Mouse (Mus musculus) lung, embryonic 14.5 days (tissue): ENCODE results near the gene Ugt3a1. TPM values are rescaled to one million over a fixed set of nuclear protein-coding genes. Genes with fewer than 3 reads are reported as not detected.
A peak's percentile ranks its signal among the peaks of the same experiment; 100 is the strongest.

Experiments
- ATAC-seq: fragments of 200-750 bp; cut with Nextera tagmentation; 2 replicates; pipeline ENCODE4 v1.8.0; 2017; ENCODE audit warnings: mild to moderate bottlenecking, moderate TSS enrichment, moderate library complexity; ENCODE audit not compliant: insufficient read depth
- DNase-seq: peaks from one replicate; pipeline ENCODE4 v3.0.0-alpha.2; 2015
- H3K27ac ChIP-seq: fragments of 300-500 bp; sonication (generic); 2 replicates; pipeline ENCODE4 v1.5.1; 2014; ENCODE audit warnings: low read depth, mild to moderate bottlenecking, moderate library complexity
- H3K27me3 ChIP-seq: fragments of 300-500 bp; sonication (generic); 2 replicates; pipeline ENCODE4 v1.6.1; 2014; ENCODE audit warnings: low read length, control low read depth; ENCODE audit not compliant: insufficient read depth
- H3K36me3 ChIP-seq: fragments of 300-500 bp; sonication (generic); 2 replicates; pipeline ENCODE4 v1.6.1; 2014; ENCODE audit warnings: control low read depth; ENCODE audit not compliant: insufficient read depth
- H3K4me1 ChIP-seq: fragments of 300-500 bp; sonication (generic); 2 replicates; pipeline ENCODE4 v1.6.1; 2014; ENCODE audit warnings: antibody characterized with exemption, control low read depth; ENCODE audit not compliant: insufficient read depth
- H3K4me2 ChIP-seq: fragments of 300-500 bp; sonication (generic); 2 replicates; pipeline ENCODE4 v1.6.1; 2014; ENCODE audit warnings: mild to moderate bottlenecking
- H3K4me3 ChIP-seq: fragments of 300-500 bp; sonication (generic); 2 replicates; pipeline ENCODE4 v1.5.1; 2014; ENCODE audit warnings: low read depth, low read length
- H3K9ac ChIP-seq: fragments of 300-500 bp; sonication (generic); 2 replicates; pipeline ENCODE4 v1.6.1; 2014
- H3K9me3 ChIP-seq: fragments of 300-500 bp; sonication (generic); 2 replicates; pipeline ENCODE4 v1.6.1; 2016; ENCODE audit warnings: low read depth, low read length, control low read depth
- CTCF ChIP-seq: IDR thresholded peaks from 2 replicates; pipeline ENCODE4 v1.5.1; 2016; ENCODE audit warnings: antibody characterized with exemption, low read depth
- WGBS: fragments of 180-500 bp; shearing (Covaris S2); extraction: QIAGEN DNeasy Blood & Tissue Kit; methylation state at CpG from one replicate; pipeline ENCODE4 v1.1.7; 2014; 5-methylcytosine and 5-hydroxymethylcytosine counted together
- polyA plus RNA-seq: library from polyadenylated mRNA; unstranded; fragments of >200 nt; fragmentation: Nextera tagmentation; extraction: Ambion mirVana; gene quantifications from 2 replicates; pipeline ENCODE4 v1.2.1, GENCODE M21; 2014

Ugt3a1 gene
- polyA plus RNA-seq, 1 experiment from 2014 or later: not detected

DNA sequence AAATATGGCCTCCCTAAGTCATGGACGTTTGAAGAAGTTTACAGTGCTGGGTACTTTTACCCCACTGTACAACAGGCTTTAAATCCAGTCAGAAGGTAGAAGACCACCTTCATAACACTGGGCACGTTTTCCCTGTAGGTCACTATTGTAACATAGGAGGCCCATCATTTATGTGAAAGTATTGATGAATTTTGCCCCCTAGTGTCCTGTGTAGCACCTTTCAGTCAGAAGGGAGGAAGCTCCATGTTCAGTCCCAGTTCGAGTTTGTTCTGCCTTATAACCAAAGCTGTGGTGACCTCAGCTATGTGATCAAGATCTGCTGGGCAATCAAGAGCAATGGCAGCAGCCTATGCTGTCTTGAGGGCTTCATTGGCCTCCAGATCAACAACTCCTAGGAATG, 72.1 kb downstream of the Ugt3a1 start:
- no peaks in the 10 kb centered on the region for H3K36me3 ChIP-seq
- H3K4me3 ChIP-seq: no peak overlapping the region
- no peaks in the 10 kb centered on the region for H3K27me3 ChIP-seq
- H3K4me1 ChIP-seq: no peaks in the 10 kb centered on the region
- DNase-seq (no peak), ATAC-seq (no peak)
- 37% methylated on average over 3 of the region's 3 CpGs for WGBS
- H3K27ac ChIP-seq: no peak overlapping the region
- H3K9me3 ChIP-seq: no peaks in the 10 kb centered on the region
- H3K9ac ChIP-seq: no peak overlapping the region
- no peak for TF ChIP-seq CTCF
- H3K4me2 ChIP-seq: no peak overlapping the region

GRCm38 (mm10) chr15:9362801-9363200, 86.1 kb downstream of the Ugt3a1 start:
- Histone ChIP-seq H3K4me1 (no peaks in the 10 kb centered on the region), H3K27me3 (no peaks in the 10 kb centered on the region), H3K4me3 (no peak overlapping the region), H3K27ac (no peak overlapping the region), H3K4me2 (no peak overlapping the region), H3K9me3 (no peaks in the 10 kb centered on the region), H3K36me3 (no peaks in the 10 kb centered on the region), H3K9ac (no peak overlapping the region)
- ATAC-seq: no peak
- 61% methylated on average over 2 of the region's 2 CpGs for WGBS
- peak; percentile 35; the same call in 1 of the 2 replicates for TF ChIP-seq CTCF
- peak; percentile 3 for DNase-seq

Other genes starting within 250 kb of the Ugt3a1 start
- gene Nadk2, start 205.6 kb upstream of the Ugt3a1 start, polyA plus RNA-seq: 38.6 and 42.1 TPM in 2 replicates
- 3.4 and 3.5 TPM in 2 replicates for gene Lmbrd2, start 136.3 kb upstream of the Ugt3a1 start, polyA plus RNA-seq
- 102 and 106 TPM in 2 replicates for gene Skp2, start 121.5 kb upstream of the Ugt3a1 start, polyA plus RNA-seq
- gene Ugt3a2, start 58.7 kb downstream of the Ugt3a1 start, polyA plus RNA-seq: not detected in 2 replicates
- 4.3 and 5.8 TPM in 2 replicates for gene Capsl, start 159.1 kb downstream of the Ugt3a1 start, polyA plus RNA-seq